Mouse (Mus musculus) embryonic fibroblast, embryonic 13.5 days (primary cell): Measurements from ENCODE around the gene Ptprd.

Source experiments
- CTCF ChIP-seq: IDR thresholded peaks from 2 replicates; pipeline ENCODE4 v1.5.1; 2011; ENCODE audit warnings: mild to moderate bottlenecking, control low read depth, low read length, moderate library complexity, borderline replicate concordance; ENCODE audit not compliant: insufficient read depth
- POLR2A ChIP-seq: IDR thresholded peaks from 2 replicates; pipeline ENCODE4 v1.6.1; 2011; ENCODE audit warnings: low read depth, mild to moderate bottlenecking, control low read depth, low read length, moderate library complexity

- TF ChIP-seq POLR2A, result no peak
- no peak for TF ChIP-seq CTCF
Observed at GRCm38 (mm10) chr4:76193496-76193895, 2018.3 kb downstream of the Ptprd start.
